Mouse (Mus musculus): Measurements from ENCODE around the gene Plb1.
A peak's percentile ranks its signal among the peaks of the same experiment; 100 is the strongest.

Plb1 gene

DNA sequence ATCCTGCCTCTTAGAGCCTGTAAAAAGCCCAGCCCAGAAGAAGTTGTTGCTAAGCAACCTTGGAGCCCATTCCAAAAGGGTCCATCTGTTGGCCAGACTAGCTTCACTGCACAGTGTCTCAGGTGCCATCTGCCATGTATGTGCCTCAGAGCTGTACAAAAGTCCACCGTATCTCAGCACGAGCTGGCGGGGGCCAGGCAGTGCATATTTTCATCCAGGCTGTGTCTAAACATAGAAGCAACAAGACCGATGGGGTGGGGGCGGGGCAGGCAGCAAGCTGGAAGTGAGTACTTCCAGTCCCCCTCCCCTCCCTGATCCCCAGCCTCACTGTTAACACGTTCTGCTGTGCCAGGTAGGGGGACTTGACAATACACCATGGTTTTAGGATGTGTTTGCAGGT, 102.7 kb downstream of the Plb1 start:
- peak; percentile 68 for DNase-seq (ENCODE audit: low spot score)

- DNase-seq (ENCODE audit: low spot score): no peak
These were observed 103.6 kb downstream of the Plb1 start for GRCm38 (mm10) chr5:32336092-32336491.

- DNase-seq (ENCODE audit: low spot score): no peak
These were observed 104.8 kb downstream of the Plb1 start for GRCm38 (mm10) chr5:32337336-32337735.

GRCm38 (mm10) chr5:32338339-32338738, 105.8 kb downstream of the Plb1 start:
- DNase-seq (ENCODE audit: low spot score): no peak

- DNase-seq (ENCODE audit: low spot score): no peak
These were observed 106.3 kb downstream of the Plb1 start for GRCm38 (mm10) chr5:32338766-32339165.

- DNase-seq (ENCODE audit: low spot score): no peak
These were observed 107.7 kb downstream of the Plb1 start for GRCm38 (mm10) chr5:32340246-32340645.

DNA sequence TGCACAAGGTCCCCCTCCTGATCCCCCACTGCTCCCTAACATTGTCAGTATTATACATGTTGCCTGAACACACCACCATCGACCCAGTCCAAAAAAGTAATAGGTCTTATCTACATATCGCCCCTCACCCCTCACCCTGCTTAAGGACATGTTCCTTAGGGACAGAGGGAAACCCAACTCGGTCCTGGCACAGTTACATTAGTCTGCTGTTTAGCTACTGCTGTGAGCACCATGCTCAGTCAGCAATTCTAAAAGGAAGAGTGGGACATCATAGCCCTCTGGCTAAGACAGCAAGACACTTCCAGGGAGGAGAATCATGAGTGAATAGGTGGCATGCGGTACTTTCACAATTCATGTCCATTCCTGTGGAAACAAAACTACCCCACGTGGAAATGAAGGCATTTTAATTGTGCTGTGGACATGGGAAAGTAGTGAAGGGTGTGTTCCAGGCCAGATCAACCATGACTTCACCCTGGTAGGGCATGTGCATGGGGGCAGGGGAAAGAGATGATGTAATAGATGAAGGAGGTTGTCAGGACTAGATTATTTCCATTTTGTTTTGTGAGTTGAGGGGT, 110.3 kb downstream of the Plb1 start:
- no peak for DNase-seq (ENCODE audit: low spot score)

DNA sequence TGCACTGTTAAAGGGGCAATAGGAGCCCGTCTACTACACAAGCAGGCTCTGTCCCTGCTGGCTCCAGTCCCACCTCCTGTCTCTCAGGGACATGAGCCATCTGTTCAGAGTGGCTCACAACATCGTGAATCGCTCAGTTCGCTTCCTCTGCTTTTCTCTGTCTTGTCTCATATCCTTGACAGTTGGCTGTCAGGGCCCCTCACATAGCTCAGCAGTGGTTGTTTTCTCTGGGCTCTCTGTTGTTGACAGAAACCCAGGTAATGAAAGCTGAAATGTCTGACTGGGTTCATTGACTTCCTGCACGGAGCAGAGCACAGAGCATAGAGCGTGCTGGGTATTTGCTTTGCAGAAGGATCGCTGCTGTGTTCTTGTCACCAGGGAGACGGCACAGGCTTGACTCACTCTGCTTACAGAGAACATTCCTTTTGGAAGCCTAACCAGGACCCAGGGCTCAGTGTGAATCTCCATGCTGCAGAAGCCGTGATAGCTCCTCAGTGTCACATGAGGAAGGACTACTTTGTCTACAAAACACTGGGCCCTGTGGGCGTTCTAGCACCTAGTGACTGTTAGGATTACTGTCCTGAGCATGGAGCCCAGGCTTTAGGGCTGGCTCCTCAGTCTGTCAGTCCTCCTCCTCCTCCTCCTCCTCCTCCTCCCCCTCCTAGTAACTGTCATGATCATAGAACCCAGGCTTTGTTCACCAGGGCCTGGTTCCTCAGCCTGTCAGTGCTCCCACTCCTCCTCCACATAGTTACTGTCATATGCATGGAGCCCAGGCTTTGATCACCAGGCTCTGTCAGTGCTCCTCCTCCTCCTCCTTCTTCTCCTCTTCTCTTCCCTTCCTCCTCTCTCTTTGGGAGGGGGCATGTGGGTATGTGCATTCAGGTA, 113.8 kb downstream of the Plb1 start:
- peak; percentile 47 for DNase-seq (ENCODE audit: low spot score)

DNA sequence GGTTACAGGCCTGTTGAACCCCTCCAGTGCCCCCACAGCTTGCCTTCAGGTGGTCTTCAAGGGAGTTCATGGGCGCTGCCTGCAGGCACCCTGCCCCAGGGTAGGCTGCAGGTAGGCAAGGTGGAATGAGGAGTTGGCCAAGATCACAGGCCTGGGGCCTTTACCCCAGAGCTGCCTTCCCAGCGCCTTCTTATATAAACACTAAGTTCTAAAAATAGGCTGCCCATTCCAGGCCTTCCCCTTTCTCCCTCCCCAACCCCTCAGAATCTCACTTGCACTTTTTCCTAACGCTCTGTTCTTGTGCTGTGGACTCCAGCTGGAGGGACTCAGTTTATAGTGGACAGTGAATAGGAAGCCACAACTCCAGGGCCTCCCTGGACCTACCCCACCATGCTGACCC, 117.2 kb downstream of the Plb1 start:
- no peak for DNase-seq (ENCODE audit: low spot score)

DNA sequence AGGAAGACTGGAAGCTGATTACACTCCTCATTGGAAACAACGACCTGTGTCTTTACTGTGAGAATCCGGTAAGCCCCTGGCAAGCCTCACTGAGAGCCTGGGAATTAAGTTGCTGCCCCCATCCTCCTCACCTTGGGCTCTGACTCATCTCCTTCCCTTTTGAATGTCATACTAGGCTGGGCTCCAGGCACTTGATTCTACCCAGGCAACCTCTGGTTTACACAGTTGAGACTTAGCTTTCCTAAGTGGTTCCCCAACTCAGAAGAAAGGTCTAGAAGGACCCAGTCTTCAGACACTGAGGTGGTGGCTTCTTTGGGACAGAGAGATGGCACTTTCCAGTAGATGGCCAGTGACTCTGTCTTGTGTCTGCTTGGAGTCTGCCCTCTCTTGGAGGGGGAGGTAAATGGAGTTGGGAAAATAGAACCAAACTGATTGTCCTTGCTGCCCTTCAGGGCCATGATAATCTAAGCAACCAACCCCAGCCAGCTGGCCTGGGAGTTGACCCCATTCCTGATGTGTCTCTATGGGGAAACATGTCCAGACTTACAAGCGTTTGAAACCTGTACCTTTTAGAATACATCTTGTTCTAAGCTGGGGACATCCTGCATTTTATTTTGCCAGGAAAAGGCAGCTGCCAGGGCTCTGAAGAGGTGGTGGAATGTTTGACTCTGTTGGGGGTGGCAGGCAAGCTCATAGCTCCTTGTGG, 118.2 kb downstream of the Plb1 start:
- no peak for DNase-seq (ENCODE audit: low spot score)

- no peak for DNase-seq (ENCODE audit: low spot score)
These were observed 119.4 kb downstream of the Plb1 start for GRCm38 (mm10) chr5:32351721-32352465.

DNA sequence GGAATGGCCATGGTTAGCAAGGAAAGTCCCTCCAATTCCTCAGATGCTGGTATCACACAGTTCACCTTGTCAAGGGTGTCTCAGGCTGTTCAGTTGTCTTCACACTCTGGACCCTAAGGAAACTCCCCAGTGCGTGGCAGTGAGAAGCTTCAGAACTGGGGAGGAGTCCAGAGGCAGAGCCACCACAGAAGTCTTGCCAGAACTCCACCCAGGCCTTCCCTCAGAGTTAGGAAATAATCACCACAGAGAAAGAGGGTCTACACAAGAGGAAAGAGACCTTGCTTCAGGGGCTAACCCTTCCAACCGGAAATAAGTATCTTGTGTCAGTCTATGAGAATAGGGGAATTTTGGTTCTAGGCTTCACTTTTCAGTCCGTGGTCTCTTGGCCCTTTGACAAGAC, 120.3 kb downstream of the Plb1 start:
- DNase-seq (ENCODE audit: low spot score): no peak

DNA sequence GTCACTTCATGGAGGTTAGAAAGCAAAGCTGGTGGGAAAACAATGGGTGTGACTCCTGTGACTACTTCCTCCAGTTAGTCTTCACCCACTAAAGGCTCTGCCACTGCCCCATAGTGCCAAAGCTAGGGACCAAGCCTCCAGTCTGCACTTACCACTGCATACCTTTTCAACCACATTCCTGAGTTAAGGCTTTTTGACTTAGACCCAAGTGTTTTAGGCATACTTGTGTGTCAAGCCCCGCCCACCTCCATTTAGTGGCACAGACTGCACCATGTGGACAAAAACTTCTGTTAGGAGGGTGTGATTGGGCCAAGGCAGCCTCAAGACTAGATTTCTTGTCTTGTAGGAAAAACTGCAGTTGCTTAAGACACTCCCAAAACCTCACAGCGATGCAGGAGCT, 120.8 kb downstream of the Plb1 start:
- DNase-seq (ENCODE audit: low spot score): no peak

DNA sequence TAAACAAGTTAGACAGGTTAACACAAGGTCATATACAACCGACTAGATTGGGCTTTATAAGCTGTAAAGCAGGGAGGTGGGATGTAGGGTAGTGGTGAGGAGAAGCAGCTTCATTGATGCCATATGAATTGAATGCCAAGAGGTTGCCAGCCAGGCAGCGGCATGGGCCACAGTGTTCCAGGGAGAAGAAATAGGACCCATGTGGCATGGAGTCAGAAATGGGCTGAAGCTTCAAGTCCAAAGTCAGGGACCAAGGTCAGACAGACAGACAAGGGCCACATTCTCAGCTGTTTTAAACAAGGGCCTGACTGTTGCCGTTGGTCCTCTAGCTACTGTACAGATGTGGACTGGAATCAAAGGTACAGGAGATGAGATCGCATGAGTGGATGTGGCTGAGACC, 128.0 kb downstream of the Plb1 start:
- DNase-seq (ENCODE audit: low spot score): no peak

DNA sequence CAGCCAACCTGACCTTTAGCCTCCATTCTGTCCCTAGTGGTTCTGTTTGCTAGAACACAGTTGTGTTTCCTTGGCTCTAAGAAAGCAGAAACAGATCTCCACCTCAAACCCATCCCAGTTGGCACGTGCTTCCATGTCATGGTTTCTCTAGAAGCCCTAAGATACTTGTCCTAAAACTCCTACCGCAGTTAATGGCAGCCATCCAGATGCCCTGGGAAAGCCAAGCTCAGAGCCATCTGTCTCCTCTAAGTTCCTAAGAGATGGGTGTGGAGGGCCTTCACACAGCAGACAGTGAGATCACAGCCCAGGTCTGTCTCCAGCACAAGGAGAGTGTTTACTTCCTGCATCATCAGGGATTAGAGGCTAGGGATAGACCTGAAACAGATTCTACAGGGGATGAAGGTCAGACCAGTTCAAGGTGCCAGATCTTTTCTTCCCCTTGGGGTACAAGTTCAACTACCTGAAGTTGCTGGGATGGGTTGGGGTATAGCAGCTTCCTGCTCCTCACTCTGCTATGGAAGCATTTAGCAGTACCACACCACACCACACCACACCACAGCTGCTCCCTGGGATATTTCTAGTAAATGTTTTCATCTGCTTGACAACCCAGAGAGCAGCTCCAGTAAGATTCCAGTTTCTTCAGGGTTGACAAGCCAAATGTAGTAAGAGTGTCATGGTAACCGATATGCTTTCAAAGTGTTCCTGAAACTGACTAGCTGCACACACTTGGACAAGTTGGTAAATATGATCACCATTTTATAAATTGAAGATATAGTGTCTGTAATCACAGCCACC, 129.1 kb downstream of the Plb1 start:
- DNase-seq (ENCODE audit: low spot score): no peak

DNA sequence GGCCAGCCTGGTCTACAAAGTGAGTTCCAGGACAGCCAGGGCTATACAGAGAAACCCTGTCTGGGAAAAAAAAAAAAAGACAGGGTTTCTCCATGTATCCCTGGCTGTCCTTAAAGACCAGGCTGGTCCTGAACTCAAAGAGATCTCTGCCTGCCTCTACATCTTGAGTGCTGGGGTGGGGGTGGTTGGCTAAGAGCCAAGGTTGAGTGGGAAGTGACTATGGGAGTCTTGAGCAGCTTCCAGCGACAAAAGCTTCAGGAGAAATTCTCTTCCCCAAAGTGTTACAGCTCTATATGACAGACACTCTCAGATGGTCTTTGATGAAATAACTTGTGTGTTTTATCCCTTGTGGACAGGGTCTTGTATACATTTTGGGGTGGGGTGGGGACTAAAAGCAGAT, 136.9 kb downstream of the Plb1 start:
- no peak for DNase-seq (ENCODE audit: low spot score)

GRCm38 (mm10) chr5:32371239-32371638, 138.7 kb downstream of the Plb1 start:
- no peak for DNase-seq (ENCODE audit: low spot score)

GRCm38 (mm10) chr5:32378546-32378945, 146.0 kb downstream of the Plb1 start:
- no peak for DNase-seq (ENCODE audit: low spot score)

- no peak for DNase-seq (ENCODE audit: low spot score)
These were observed 156.1 kb downstream of the Plb1 start for GRCm38 (mm10) chr5:32388656-32389055.

DNA sequence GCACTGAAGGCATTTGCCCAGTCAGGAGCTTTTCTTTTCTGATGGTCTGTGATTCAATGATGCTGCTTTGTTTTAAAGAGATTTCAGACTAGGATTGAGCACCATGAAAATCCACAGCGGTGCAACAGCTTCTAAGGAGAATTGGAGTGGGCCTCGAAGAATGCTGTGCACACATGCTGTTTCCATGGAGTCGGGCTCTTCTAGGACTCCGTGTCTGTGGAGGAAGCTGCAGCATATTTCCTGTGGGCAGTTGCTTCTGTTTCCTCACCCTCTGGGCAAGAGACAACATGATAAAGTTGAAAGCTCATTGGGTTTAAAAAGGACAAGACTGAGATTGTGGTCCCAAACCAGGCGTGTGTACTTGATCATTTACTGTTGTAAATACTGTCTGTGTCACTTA, 157.8 kb downstream of the Plb1 start:
- DNase-seq (ENCODE audit: low spot score): no peak

DNA sequence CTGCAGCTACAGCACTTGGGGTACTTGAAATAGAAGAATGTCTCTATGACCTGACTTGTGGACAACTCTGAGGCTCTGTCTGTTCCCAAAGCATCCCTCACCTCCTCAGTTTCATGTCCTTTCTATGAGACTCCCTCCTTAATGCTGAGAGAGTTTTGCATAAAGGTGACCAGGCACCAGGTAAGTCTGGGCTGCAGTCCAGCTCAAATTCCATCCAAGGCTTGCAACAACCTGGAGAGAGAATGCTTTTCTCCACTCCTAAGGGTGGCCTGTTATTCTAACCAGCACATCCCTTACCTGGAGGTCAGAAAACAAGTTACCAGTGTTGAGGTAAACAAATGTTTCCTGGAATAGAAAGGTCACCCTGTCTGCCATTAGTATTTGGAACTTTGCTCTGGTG, 159.8 kb downstream of the Plb1 start:
- DNase-seq (ENCODE audit: low spot score): no peak

DNA sequence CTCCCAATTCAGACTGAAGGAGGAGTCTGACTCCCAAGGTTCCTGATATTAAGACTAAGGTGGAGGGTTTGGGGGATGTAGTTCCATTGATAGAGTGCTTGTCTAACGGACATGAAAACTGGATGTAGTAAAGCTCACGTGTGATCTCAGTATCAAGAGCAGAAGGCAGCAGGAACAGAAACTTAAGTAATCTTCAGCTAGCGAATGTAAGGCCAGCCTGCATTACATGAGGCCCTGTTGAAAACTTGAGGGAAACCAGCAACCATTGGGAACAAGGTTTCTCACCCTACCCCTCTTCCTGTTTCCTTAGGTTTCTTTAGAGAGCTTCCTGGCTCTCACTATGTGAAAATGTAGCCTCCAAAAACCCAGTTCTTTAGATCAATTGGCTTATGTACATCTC, 162.1 kb downstream of the Plb1 start:
- DNase-seq (ENCODE audit: low spot score): no peak

All from layer of hippocampus, adult 9-10 months (tissue).